Mouse (Mus musculus) kidney, adult 2 months (tissue): ENCODE results near the gene Gab1.

ENCODE experiments used
- CTCF ChIP-seq: fragments of 200-500 bp; conservative IDR thresholded peaks from 2 replicates; pipeline ENCODE4 v1.5.1; 2011; ENCODE audit warnings: low read depth, mild to moderate bottlenecking, control low read depth, low read length, moderate library complexity, mixed read lengths; ENCODE audit not compliant: insufficient read depth, insufficient read length
- POLR2A ChIP-seq: fragments of 200-500 bp; IDR thresholded peaks from one replicate; pipeline ENCODE4 v1.6.1; 2011; ENCODE audit warnings: low read depth, low read length, control low read depth

GRCm38 (mm10) chr8:80783271-80783670 lies 97.0 kb downstream of the Gab1 start:
- TF ChIP-seq CTCF (no peak), POLR2A (no peak)
